Mouse (Mus musculus) lung, postnatal 0 days (tissue): ENCODE measurements at regions not wholly inside any gene's neighbourhood (a gene's known extent, or its start where the extent isn't known, plus 50 kb on each side); places are given as distances from the start of the nearest gene placed in this dataset.
A peak's percentile ranks its signal among the peaks of the same experiment; 100 is the strongest.

Source experiments
- ATAC-seq: fragments of 200-750 bp; cut with Nextera tagmentation; 2 replicates; pipeline ENCODE4 v1.8.0; 2017; ENCODE audit warnings: moderate library complexity
- DNase-seq: peaks from one replicate; pipeline ENCODE4 v3.0.0-alpha.2; 2016; ENCODE audit warnings: low spot score
- H3K27ac ChIP-seq: fragments of 300-500 bp; sonication (generic); 2 replicates; pipeline ENCODE4 v1.5.1; 2014; ENCODE audit warnings: antibody characterized with exemption, mild to moderate bottlenecking, low read length, mixed read lengths
- H3K27me3 ChIP-seq: fragments of 300-500 bp; sonication (generic); replicated peaks from 2 replicates; pipeline ENCODE4 v1.6.1; 2014; ENCODE audit warnings: low read length, mixed read lengths; ENCODE audit not compliant: insufficient read depth
- H3K36me3 ChIP-seq: fragments of 300-500 bp; sonication (generic); 2 replicates; pipeline ENCODE4 v1.6.1; 2014; ENCODE audit warnings: low read length, mixed read lengths; ENCODE audit not compliant: insufficient read depth
- H3K4me1 ChIP-seq: fragments of 300-500 bp; sonication (generic); 2 replicates; pipeline ENCODE4 v1.6.1; 2014; ENCODE audit warnings: antibody characterized with exemption, low read depth, low read length, mixed read lengths; ENCODE audit not compliant: insufficient read depth
- H3K4me2 ChIP-seq: fragments of 300-500 bp; sonication (generic); replicated peaks from 2 replicates; pipeline ENCODE4 v1.6.1; 2014; ENCODE audit warnings: low read depth, mild to moderate bottlenecking, low read length, moderate library complexity, mixed read lengths
- H3K4me3 ChIP-seq: fragments of 300-500 bp; sonication (generic); 2 replicates; pipeline ENCODE4 v1.5.1; 2014; ENCODE audit warnings: low read depth, low read length
- H3K9ac ChIP-seq: fragments of 300-500 bp; sonication (generic); replicated peaks from 2 replicates; pipeline ENCODE4 v1.6.1; 2014; ENCODE audit warnings: low read depth, mild to moderate bottlenecking
- H3K9me3 ChIP-seq: fragments of 300-500 bp; sonication (generic); 2 replicates; pipeline ENCODE4 v1.6.1; 2016; ENCODE audit warnings: low read length, mixed read lengths
- CTCF ChIP-seq: IDR thresholded peaks from 2 replicates; pipeline ENCODE4 v1.5.1; 2016; ENCODE audit warnings: antibody characterized with exemption, mild to moderate bottlenecking
- EP300 ChIP-seq: IDR thresholded peaks from 2 replicates; pipeline ENCODE4 v1.6.1; 2016; ENCODE audit warnings: antibody characterized with exemption, mild to moderate bottlenecking, control low read depth
- WGBS: fragments of 180-500 bp; shearing (Covaris S2); extraction: QIAGEN DNeasy Blood & Tissue Kit; methylation state at CpG from one replicate; pipeline ENCODE4 v1.1.7; 2014; 5-methylcytosine and 5-hydroxymethylcytosine counted together

- no peak for ATAC-seq
- WGBS = 81% methylated on average over 3 of the region's 3 CpGs
Measured at GRCm38 (mm10) chr12:28076606-28077005, 475.6 kb downstream of the Dcdc2c start.

GRCm38 (mm10) chr12:28068584-28068983, 483.6 kb downstream of the Dcdc2c start:
- no peaks in the 10 kb centered on the region for H3K36me3 ChIP-seq
- no peak overlapping the region for H3K9ac ChIP-seq
- no peak overlapping the region for H3K4me3 ChIP-seq
- WGBS = 60% methylated on average over 2 of the region's 2 CpGs
- TF ChIP-seq CTCF (no peak), EP300 (no peak)
- H3K27me3 ChIP-seq = no peaks in the 10 kb centered on the region
- H3K4me1 ChIP-seq = no peaks in the 10 kb centered on the region
- DNase-seq = no peak
- H3K27ac ChIP-seq = no peak overlapping the region
- no peaks in the 10 kb centered on the region for H3K9me3 ChIP-seq
- H3K4me2 ChIP-seq = no peak overlapping the region
- no peak for ATAC-seq

More at GRCm38 (mm10) chr12:28076606-28077005, 475.6 kb downstream of the Dcdc2c start:
- Histone ChIP-seq H3K9ac (no peak overlapping the region), H3K4me1 (no peaks in the 10 kb centered on the region), H3K4me3 (no peak overlapping the region), H3K4me2 (no peak overlapping the region), H3K36me3 (no peaks in the 10 kb centered on the region), H3K27me3 (no peaks in the 10 kb centered on the region), H3K9me3 (no peaks in the 10 kb centered on the region), H3K27ac (no peak overlapping the region)
- no peak for DNase-seq
- TF ChIP-seq EP300 (no peak), CTCF (no peak)

- no peak overlapping the region for H3K27ac ChIP-seq
- no peak overlapping the region for H3K4me2 ChIP-seq
- DNase-seq (no peak), ATAC-seq (no peak)
- no peaks in the 10 kb centered on the region for H3K9me3 ChIP-seq
- TF ChIP-seq CTCF (no peak), EP300 (no peak)
- no peak overlapping the region for H3K9ac ChIP-seq
- no peak overlapping the region for H3K4me3 ChIP-seq
- H3K36me3 ChIP-seq = no peaks in the 10 kb centered on the region
- WGBS = 48% methylated on average over 6 of the region's 6 CpGs
- no peaks in the 10 kb centered on the region for H3K27me3 ChIP-seq
- H3K4me1 ChIP-seq = no peaks in the 10 kb centered on the region
Measured at GRCm38 (mm10) chr12:28060281-28060680, 491.9 kb downstream of the Dcdc2c start.

GRCm38 (mm10) chr12:28055518-28056280, 496.5 kb downstream of the Dcdc2c start:
- 30% methylated on average over 4 of the region's 4 CpGs for WGBS
- H3K4me2 ChIP-seq = no peak overlapping the region
- no peak overlapping the region for H3K9ac ChIP-seq
- ATAC-seq (no peak), DNase-seq (peak; percentile 17)
- H3K36me3 ChIP-seq = no peaks in the 10 kb centered on the region
- H3K4me1 ChIP-seq = no peaks in the 10 kb centered on the region
- TF ChIP-seq EP300 (no peak), CTCF (no peak)
- H3K4me3 ChIP-seq = no peak overlapping the region
- H3K27me3 ChIP-seq = no peaks in the 10 kb centered on the region
- H3K27ac ChIP-seq = no peak overlapping the region
- H3K9me3 ChIP-seq = no peaks in the 10 kb centered on the region

DNA sequence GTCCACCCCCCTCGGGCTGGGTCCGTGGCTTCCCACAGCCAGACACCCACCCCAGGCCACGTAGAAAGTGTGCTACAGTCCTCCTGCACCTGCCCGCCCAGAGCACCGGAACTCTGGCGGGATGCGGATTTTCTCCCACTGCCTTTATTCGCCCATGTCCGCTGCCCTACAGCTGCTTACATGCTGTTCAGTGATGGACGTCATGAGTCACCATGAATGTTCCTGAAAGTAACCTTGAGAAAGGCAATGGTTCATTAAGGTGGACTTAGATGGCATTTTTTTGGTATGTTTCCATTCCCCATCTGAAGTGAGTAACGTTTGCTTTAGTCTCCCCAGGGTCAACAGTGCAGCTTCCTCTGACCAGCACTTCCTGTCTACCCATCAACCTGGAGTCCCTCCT, 497.8 kb downstream of the Dcdc2c start:
- H3K4me1 ChIP-seq = no peaks in the 10 kb centered on the region
- H3K9ac ChIP-seq = no peak overlapping the region
- no peaks in the 10 kb centered on the region for H3K27me3 ChIP-seq
- TF ChIP-seq CTCF (no peak), EP300 (no peak)
- no peaks in the 10 kb centered on the region for H3K9me3 ChIP-seq
- no peaks in the 10 kb centered on the region for H3K36me3 ChIP-seq
- DNase-seq (no peak), ATAC-seq (no peak)
- H3K4me2 ChIP-seq = no peak overlapping the region
- H3K27ac ChIP-seq = no peak overlapping the region
- no peak overlapping the region for H3K4me3 ChIP-seq
- WGBS = 88% methylated on average over 11 of the region's 11 CpGs

- DNase-seq (no peak), ATAC-seq (no peak)
- Histone ChIP-seq H3K27me3 (no peaks in the 10 kb centered on the region), H3K9ac (no peak overlapping the region), H3K36me3 (no peaks in the 10 kb centered on the region), H3K9me3 (no peaks in the 10 kb centered on the region), H3K27ac (no peak overlapping the region), H3K4me2 (no peak overlapping the region), H3K4me3 (no peak overlapping the region), H3K4me1 (no peaks in the 10 kb centered on the region)
- TF ChIP-seq CTCF (no peak), EP300 (no peak)
- 48% methylated on average over 4 of the region's 4 CpGs for WGBS
Measured at GRCm38 (mm10) chr12:28047989-28048388, 504.2 kb downstream of the Dcdc2c start.
